Mouse (Mus musculus): Measurements from ENCODE around the gene Mcm5.

Gene Mcm5

DNA sequence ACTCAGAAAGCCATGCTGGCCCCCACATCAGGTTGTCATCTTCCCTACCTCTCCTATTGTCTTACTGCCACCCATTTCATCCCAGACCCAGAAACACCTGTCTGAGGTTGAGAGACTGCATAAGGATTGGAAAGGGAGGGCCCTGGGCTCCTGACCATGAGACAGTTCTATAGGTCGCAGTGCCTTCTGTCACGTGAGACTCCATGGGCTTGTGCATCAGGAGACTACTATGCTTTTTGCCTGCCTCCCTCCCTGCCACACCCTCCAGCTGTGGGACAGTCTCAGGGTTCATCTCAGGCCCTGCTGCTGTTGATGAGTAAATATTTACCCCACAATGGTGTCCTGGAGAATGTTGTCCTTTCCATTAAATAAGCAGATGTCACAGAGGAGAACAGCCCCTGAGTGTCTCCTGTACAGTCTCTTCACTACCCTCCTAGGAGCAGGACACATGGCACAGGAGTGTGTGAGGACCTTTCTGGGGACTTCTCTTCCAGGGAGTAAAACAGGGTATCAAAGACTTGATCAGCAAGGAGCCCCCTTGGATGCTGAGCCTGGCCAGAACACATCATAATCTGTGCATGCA is 46.5 kb downstream of the Mcm5 start:
- in situ Hi-C loops (cut with MboI, MseI) = loop anchor here in 1 of 2 experiments (5.0 kb wide), 1 partner anchor 46 kb away; no protein-coding TSS in a partner anchor

DNA sequence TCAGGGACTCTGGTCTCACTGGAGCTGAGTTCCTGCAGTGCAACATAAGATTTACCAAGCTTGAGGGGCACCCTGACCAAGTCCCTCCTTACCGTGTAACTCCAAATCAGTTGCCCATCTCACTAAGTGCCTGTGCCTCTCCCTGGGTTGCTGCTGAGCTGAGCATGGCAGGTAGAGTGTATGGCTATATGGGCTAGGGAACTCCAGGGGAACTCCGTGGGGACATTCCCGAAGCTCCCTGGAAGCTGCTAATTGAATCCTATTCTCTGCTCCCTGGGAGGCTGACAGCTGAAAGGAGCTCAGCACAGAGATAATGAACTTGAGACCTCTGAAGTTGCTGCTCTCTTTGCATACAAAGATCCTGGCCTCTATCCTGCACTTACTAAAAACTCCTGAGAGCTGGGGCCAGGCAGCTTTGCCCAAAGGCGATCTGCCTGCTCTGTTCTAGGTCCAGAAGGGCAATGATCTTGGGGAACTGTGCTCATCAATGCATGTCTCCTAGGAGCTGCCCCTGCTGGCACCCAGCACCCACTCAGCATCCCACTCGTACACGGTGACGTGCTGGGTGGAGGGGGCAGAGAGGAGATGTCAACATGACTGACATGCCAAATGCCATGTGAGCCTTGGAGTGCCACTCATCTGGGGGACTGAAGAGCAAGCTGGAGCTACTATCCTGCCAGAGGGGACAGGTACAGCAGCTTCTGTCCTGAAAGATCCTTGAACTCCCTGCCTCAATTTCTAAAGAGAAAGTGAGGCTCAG is 48.3 kb downstream of the Mcm5 start:
- in situ Hi-C loops (cut with MboI, MseI) = loop anchor here in 1 of 2 experiments (5.0 kb wide), 1 partner anchor 45 kb away; no protein-coding TSS in a partner anchor

DNA sequence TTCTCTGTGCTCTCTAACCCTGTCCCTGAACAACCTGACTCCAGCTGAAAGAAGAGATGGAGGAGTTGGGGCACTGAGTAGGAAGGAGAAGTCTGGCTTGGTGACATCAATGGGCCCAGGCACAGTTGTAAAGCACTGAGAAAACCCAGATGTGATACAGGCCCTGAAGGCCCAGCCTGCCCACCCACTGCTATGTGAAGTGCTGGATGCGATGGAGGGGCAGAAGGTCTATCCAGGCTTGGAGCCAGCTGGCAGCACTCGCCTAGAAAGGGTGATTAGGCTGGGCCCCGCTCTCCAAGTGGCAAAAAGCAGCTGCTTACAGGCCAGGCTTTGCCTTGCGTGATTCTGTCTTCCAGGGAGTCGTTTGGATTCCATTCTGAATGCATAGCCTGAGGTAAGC is 60.0 kb downstream of the Mcm5 start:
- in situ Hi-C loops (cut with MboI, MseI) = loop anchor here in 1 of 2 experiments (10.0 kb wide), 1 partner anchor 235 kb away; the partner anchor contains the start of gene Gm10358

DNA sequence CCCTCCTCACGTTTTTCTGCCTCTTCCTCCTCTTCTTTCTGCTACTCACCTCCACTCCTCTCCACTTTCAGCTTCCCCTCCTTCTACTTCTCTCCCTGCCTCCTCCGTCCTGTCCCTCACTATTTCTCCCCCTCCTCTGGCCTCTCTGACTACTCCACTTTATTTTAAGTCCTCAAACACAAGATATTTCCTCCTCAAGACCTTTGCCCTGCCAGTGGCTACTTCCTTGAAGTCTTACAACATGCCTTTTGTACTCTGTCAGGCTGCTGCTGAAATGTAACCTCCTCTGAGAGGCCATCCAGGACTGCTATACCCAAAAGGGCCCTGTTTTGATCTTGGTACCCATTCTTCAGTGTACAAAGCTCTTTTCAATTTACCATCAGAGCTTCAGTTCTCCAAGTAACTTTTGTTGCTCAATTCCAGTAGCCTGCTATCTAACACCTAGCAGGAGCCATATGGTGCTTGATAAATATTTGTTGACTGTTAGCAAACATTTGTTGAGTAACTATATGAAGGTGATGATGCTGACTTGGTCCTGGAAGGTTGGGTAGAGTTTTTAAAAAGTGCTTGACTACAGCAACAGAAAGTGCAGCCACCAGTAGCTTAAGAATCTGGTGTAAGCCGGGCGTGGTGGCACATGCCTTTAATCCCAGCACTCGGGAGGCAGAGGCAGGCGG is 62.8 kb downstream of the Mcm5 start:
- in situ Hi-C loops (cut with MboI, MseI) = no loop called here
